26 mouse cellular contexts compared by ENCODE assay signal in the genomic region with DNA sequence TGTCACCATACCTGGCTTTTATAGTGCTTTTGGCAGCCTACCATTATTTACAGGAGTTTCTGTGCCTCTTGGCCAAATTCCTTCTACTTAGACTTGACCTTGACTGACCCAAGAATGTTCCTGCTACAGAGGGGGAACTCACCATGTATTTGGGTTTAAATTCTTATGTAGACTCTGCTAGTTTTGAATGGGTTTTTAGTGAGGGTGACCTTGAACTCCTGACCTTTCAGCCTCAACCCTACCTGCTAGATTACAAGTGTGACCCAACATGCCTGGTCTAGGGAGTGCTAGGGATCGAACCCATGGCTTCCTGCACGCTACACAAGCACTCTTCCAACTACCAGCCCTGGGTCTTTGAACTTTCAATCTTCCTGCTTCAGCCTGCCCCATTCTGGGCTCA. TPM values are rescaled to one million over a fixed set of nuclear protein-coding genes. Genes with fewer than 3 reads are reported as not detected.
DNase-seq lines count a peak whose midpoint lies in the region; ATAC-seq and TF ChIP-seq lines count a peak whose summit lies in the region.
"Had no signal": no experiment of that assay in that cellular context is flagged by ENCODE, and none has a peak within 500 bp of the region (broad histone marks: within the 10 kb centered on the region; RNA-seq: fewer than 3 reads in every experiment).

No protein-coding gene starts in this region.

- H3K9ac ChIP-seq in ES-Bruce4 (ENCODE audit: low read depth, poor library complexity, severe bottlenecking) (no peak overlapping the region; the same call in 1 of the 2 replicates), ES-E14 (ENCODE audit: insufficient read depth, low read depth, low read length, poor library complexity, severe bottlenecking) (0 out of 2 replicates have a peak overlapping the region, but pooled peaks have one; percentile 59)
- H3K9ac ChIP-seq: embryonic facial prominence, embryonic 13.5 days; embryonic facial prominence, embryonic 15.5 days; forebrain, embryonic 12.5 days; forebrain, postnatal 0 days had no signal

- DNase-seq in ES-E14 (ENCODE audit: low read depth, low spot score) = no peak
- DNase-seq in ZHBTc4 (ENCODE audit: low read depth, low spot score) = peak; percentile 59
- no peak for DNase-seq in frontal cortex, postnatal 25 days (ENCODE audit: low spot score in 2 of 2)
- no peak for DNase-seq in left cerebral cortex, adult 2 months (ENCODE audit: extremely low spot score in 1 of 2, low spot score in 2 of 2)
- DNase-seq: adrenal gland, adult 2 months; adrenal gland, postnatal 10 days; adrenal gland, postnatal 25 days; cerebellum, adult 11 months; cerebellum, adult 18-20 months; cerebellum, adult 8-10 months; cerebellum, adult 9-11 months; cerebellum, postnatal 14 days; cerebellum, postnatal 36 days; embryo, embryonic 11 days; forebrain, postnatal 0 days had no signal

- H3K4me3 ChIP-seq in ES-Bruce4 (ENCODE audit: low read depth, low read length) = peak overlapping the region; percentile 61
- peak overlapping the region in 1 of 2 experiments; percentile 53; a peak in 1 of 4 replicates for H3K4me3 ChIP-seq in ES-E14 (ENCODE audit: insufficient read depth in 1 of 2, low read depth in 1 of 2, low read length in 2 of 2, poor library complexity in 1 of 2, severe bottlenecking in 1 of 2)
- no peak overlapping the region for H3K4me3 ChIP-seq in left cerebral cortex, adult 2 months
- H3K4me3 ChIP-seq: embryonic facial prominence, embryonic 13.5 days; embryonic facial prominence, embryonic 15.5 days; erythroblast, embryonic 14.5 days; forebrain, embryonic 10.5 days; forebrain, embryonic 12.5 days had no signal

- intact Hi-C loops in left cerebral cortex, adult 2 months (cut with DNase I) = no loop called here

- no peak for TF ChIP-seq POLR2A in ES-Bruce4 (IDR thresholded peaks at IDR 0.05; ENCODE audit: insufficient read depth, low read length)

- H3K9me3 ChIP-seq in ES-Bruce4 (replicated peaks; ENCODE audit: control insufficient read depth, insufficient read depth, low read length, poor library complexity, severe bottlenecking) = no peaks in the 10 kb centered on the region
- no peaks in the 10 kb centered on the region for H3K9me3 ChIP-seq in ES-E14 (ENCODE audit: control insufficient read depth, insufficient read depth, low read depth, low read length)
- H3K9me3 ChIP-seq: embryonic facial prominence, embryonic 13.5 days; embryonic facial prominence, embryonic 15.5 days; forebrain, embryonic 10.5 days had no signal

- in situ Hi-C loops in ES-E14 (cut with MboI; ENCODE audit: low sequenced_read_pairs in 2 of 2, unreplicated experiment in 2 of 2) = no loop called here

- peak overlapping the region; percentile 60; the same call in 1 of the 2 replicates for H3K27ac ChIP-seq in ES-Bruce4 (ENCODE audit: insufficient read depth, low read length)
- H3K27ac ChIP-seq in ES-E14 (ENCODE audit: insufficient read depth, low read depth, low read length, poor library complexity, severe bottlenecking) = peak overlapping the region; percentile 63; the same call in 1 of the 2 replicates
- no peak overlapping the region for H3K27ac ChIP-seq in left cerebral cortex, adult 2 months
- H3K27ac ChIP-seq: embryonic facial prominence, embryonic 13.5 days; embryonic facial prominence, embryonic 15.5 days; forebrain, embryonic 12.5 days had no signal

- ATAC-seq in frontal cortex, adult (ENCODE audit: low TSS enrichment) = no peak
- ATAC-seq: forebrain, embryonic 14.5 days; forebrain, postnatal 0 days had no signal

- TF ChIP-seq EP300 in ES-Bruce4 (IDR thresholded peaks at IDR 0.05; ENCODE audit: insufficient read depth, low read depth, low read length) = no peak

- H3K4me1 ChIP-seq in ES-Bruce4 (ENCODE audit: control insufficient read depth, insufficient read depth, low read length) (peaks cover 11% of the 10 kb centered on the region), ES-E14 (ENCODE audit: control insufficient read depth in 2 of 2, insufficient read depth in 2 of 2, low read length in 2 of 2, poor library complexity in 1 of 2) (peaks cover 0 to 31% of the 10 kb centered on the region in 2 experiments; a peak in 2 of 4 replicates)

- H3K36me3 ChIP-seq in ES-Bruce4 (ENCODE audit: control insufficient read depth, insufficient read depth, low read length, poor library complexity, severe bottlenecking) (no peaks in the 10 kb centered on the region), ES-E14 (ENCODE audit: control insufficient read depth, insufficient read depth, low read length, poor library complexity, severe bottlenecking) (no peaks in the 10 kb centered on the region)

- no peaks in the 10 kb centered on the region for H3K27me3 ChIP-seq in ES-Bruce4 (ENCODE audit: control insufficient read depth, insufficient read depth, low read length, poor library complexity, severe bottlenecking)
- H3K27me3 ChIP-seq: embryonic facial prominence, embryonic 13.5 days; embryonic facial prominence, embryonic 15.5 days; forebrain, embryonic 12.5 days had no signal

- TF ChIP-seq CTCF in ES-Bruce4 (IDR thresholded peaks at IDR 0.05; ENCODE audit: low read depth, low read length) = no peak
- TF ChIP-seq CTCF in left cerebral cortex, adult 2 months (IDR thresholded peaks at IDR 0.05) = no peak

TF ChIP-seq in ES-E14, 5 proteins besides CTCF, POLR2A, EP300 and RAD21:
- TF ChIP-seq MAFK (IDR thresholded peaks at IDR 0.05; ENCODE audit: insufficient read depth, low read depth, low read length) = no peak
TF ChIP-seq in ES-E14: peak in this region for 0.

RNA-seq across cellular contexts. Expression of gene Vps37d, which starts 6.0 kb away (rescaled TPM):
- 4.2 and 5.7 TPM in 2 replicates for polyA plus RNA-seq in ES-Bruce4 (2011; ENCODE audit: insufficient read depth, insufficient read length, low read depth, missing spikeins)
- 2.0 and 3.0 TPM in 2 replicates for total RNA-seq in ES-E14 (2012; rRNA removed)
- 10 to 100 TPM; 26.8 to 30.8 TPM for total RNA-seq in left cerebral cortex, adult 2 months (2021)
- total RNA-seq: common myeloid progenitor, adult 5-6 weeks had no signal
- polyA plus RNA-seq: erythroblast, embryonic 14.5 days had no signal

RNA-seq across cellular contexts. Expression of gene Bud23, which starts 7.3 kb away (rescaled TPM):
- 71.1 and 102 TPM in 2 replicates for polyA plus RNA-seq in ES-Bruce4 (2011; ENCODE audit: insufficient read depth, insufficient read length, low read depth, missing spikeins)
- total RNA-seq in ES-E14 (2012; rRNA removed) = 110 and 112 TPM in 2 replicates
- 10 to 100 TPM; 53.4 to 57.3 TPM for total RNA-seq in left cerebral cortex, adult 2 months (2021)

RNA-seq across cellular contexts. Expression of gene Dnajc30, which starts 8.1 kb away (rescaled TPM):
- polyA plus RNA-seq in ES-Bruce4 (2011; ENCODE audit: insufficient read depth, insufficient read length, low read depth, missing spikeins) = 7.9 and 8.0 TPM in 2 replicates
- 6.2 and 8.3 TPM in 2 replicates for total RNA-seq in ES-E14 (2012; rRNA removed)
- 10 to 100 TPM; 38.6 to 41.7 TPM for total RNA-seq in left cerebral cortex, adult 2 months (2021)

RNA-seq across cellular contexts. Expression of gene Mlxipl, which starts 17.6 kb away (rescaled TPM):
- 3.8 and 4.6 TPM in 2 replicates for polyA plus RNA-seq in ES-Bruce4 (2011; ENCODE audit: insufficient read depth, insufficient read length, low read depth, missing spikeins)
- 7.6 and 11.7 TPM in 2 replicates for total RNA-seq in ES-E14 (2012; rRNA removed)
- 1 to 10 TPM; 3.7 to 3.8 TPM for total RNA-seq in left cerebral cortex, adult 2 months (2021)
- total RNA-seq: common myeloid progenitor, adult 5-6 weeks; MEL had no signal
- polyA plus RNA-seq: C2C12 had no signal

RNA-seq across cellular contexts. Expression of gene Stx1a, which starts 48.8 kb away (rescaled TPM):
- 9.3 and 10.5 TPM in 2 replicates for polyA plus RNA-seq in ES-Bruce4 (2011; ENCODE audit: insufficient read depth, insufficient read length, low read depth, missing spikeins)
- 9.5 and 14.6 TPM in 2 replicates for total RNA-seq in ES-E14 (2012; rRNA removed)
- total RNA-seq in left cerebral cortex, adult 2 months (2021) = 100 to 1,000 TPM; 340 to 346 TPM
